Mouse (Mus musculus) liver, embryonic 15.5 days (tissue): ENCODE measurements around the gene Zfp641. TPM values are rescaled to one million over a fixed set of nuclear protein-coding genes. Genes with fewer than 3 reads are reported as not detected.

Source experiments
- polyA plus RNA-seq: library from polyadenylated mRNA; unstranded; fragments of >200 nt; fragmentation: Nextera tagmentation; extraction: Ambion mirVana; gene quantifications from 2 replicates; pipeline ENCODE4 v1.2.1, GENCODE M21; 2015

Zfp641 gene
- polyA plus RNA-seq, 1 experiment from 2014 or later, result 0.08 TPM

Other genes starting within 250 kb of the Zfp641 start
- gene Pfkm, start 203.6 kb downstream of the Zfp641 start, polyA plus RNA-seq, result 22.2 and 24.3 TPM in 2 replicates
- 13.7 and 14.8 TPM in 2 replicates for gene Senp1, start 202.4 kb downstream of the Zfp641 start, polyA plus RNA-seq
- 20.4 and 23.8 TPM in 2 replicates for gene Asb8, start 130.5 kb downstream of the Zfp641 start, polyA plus RNA-seq
- gene Ccdc184, start 129.0 kb downstream of the Zfp641 start, polyA plus RNA-seq, result 0.06 TPM in 1 of 2 replicates, not detected in the other
- gene Olfr288, start 100.6 kb downstream of the Zfp641 start, polyA plus RNA-seq, result not detected in 2 replicates
- not detected in 2 replicates for gene Gm44579, start 75.2 kb downstream of the Zfp641 start, polyA plus RNA-seq
- gene Olfr287, start 75.1 kb downstream of the Zfp641 start, polyA plus RNA-seq, result not detected in 2 replicates
- gene Olfr286, start 61.7 kb downstream of the Zfp641 start, polyA plus RNA-seq, result not detected in 2 replicates
- gene H1fnt, start 38.9 kb downstream of the Zfp641 start, polyA plus RNA-seq, result not detected in 2 replicates
- gene Olfr285, start 21.2 kb upstream of the Zfp641 start, polyA plus RNA-seq, result not detected in 2 replicates
- gene Olfr284, start 44.8 kb upstream of the Zfp641 start, polyA plus RNA-seq, result not detected in 2 replicates
- gene Olfr283, start 84.8 kb upstream of the Zfp641 start, polyA plus RNA-seq, result not detected in 2 replicates
- gene Olfr282, start 135.1 kb upstream of the Zfp641 start, polyA plus RNA-seq, result not detected in 2 replicates
- gene Olfr281, start 156.4 kb upstream of the Zfp641 start, polyA plus RNA-seq, result not detected in 2 replicates
- not detected in 2 replicates for gene OR5BS1P, start 173.7 kb upstream of the Zfp641 start, polyA plus RNA-seq
- gene Lalba, start 186.6 kb upstream of the Zfp641 start, polyA plus RNA-seq, result not detected in 2 replicates
- gene Olfr279, start 196.2 kb upstream of the Zfp641 start, polyA plus RNA-seq, result not detected in 2 replicates
- gene Kansl2, start 238.1 kb upstream of the Zfp641 start, polyA plus RNA-seq, result 32.0 and 35.4 TPM in 2 replicates